Mouse (Mus musculus): ENCODE measurements around the gene Zfp36l1. TPM values are rescaled to one million over a fixed set of nuclear protein-coding genes. Genes with fewer than 3 reads are reported as not detected.

Zfp36l1 gene
- total RNA-seq, 2 experiments from 2014 or later = 35.2 to 39.4 TPM

DNA sequence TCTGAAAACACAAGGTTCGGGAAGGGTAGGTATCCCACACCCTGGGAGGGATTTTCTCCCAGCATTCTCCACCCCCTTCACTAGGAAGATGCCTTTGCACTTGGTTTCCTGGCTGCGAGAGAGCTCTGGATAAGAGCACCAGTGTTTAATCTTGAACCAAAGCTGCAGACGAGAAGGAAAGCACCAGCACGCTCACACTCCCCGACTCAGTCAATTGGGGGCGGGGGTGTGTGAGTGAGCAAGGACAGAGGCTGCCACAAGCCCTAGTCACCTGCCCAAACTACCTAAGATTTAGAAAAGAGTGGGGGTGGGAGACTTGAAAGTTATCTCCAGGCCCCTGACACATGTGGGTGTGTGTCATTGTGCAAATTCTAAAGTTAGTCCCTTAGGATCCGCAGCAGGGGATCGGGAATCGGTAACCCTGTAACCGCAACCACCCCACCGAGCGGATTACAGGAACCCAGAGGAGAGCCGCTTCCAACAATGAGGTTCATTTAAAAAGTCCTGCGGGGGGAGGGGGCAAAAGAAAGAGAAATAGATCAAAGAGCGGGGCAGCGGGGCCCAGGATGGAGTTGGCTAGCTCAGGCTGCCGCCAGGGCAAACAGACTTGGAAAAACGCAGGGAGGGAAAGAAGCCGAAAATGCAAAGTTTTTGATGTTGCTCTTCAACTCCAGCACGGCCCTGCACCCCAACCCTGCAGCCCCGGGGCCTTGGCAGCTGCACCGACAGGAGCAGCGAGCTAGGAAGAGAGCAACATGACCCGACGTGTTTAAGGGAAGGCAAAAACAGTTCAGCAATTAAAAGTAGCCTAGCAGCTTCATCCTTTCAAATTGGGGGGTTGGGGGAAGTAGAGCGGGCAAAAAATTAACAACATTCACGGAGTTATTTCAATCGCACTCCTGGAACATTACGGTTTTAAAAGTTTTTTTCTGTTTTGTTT is 1.4 kb downstream of the Zfp36l1 start:
- Histone ChIP-seq H3K4me3 (peak overlapping the region; percentile 56), H3K27ac (peak overlapping the region; percentile 91)
- no peak for TF ChIP-seq CTCF (conservative IDR thresholded peaks at IDR 0.05)
- DNase-seq (ENCODE audit: low spot score in 2 of 2) = no peak

DNA sequence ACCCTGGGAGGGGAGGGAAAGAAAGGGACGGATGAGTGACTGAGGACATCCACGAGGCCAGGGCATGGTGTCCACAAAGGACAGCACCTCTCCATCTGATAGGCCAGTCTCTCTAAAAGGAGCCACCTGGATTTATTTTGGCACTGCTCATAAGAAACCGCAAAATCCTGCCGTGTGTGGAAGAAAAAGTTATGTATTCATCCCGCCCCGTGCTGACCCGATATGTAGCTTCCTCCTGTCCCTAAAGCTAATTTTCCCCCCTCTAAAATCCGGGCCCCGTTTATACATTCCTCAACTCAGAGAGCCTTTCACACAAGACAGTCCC is 2.3 kb downstream of the Zfp36l1 start:
- TF ChIP-seq CTCF (conservative IDR thresholded peaks at IDR 0.05) = no peak
- peak overlapping the region; percentile 78 for H3K27ac ChIP-seq
- peak overlapping the region; percentile 56 for H3K4me3 ChIP-seq
- DNase-seq (ENCODE audit: low spot score in 2 of 2) = no peak

DNA sequence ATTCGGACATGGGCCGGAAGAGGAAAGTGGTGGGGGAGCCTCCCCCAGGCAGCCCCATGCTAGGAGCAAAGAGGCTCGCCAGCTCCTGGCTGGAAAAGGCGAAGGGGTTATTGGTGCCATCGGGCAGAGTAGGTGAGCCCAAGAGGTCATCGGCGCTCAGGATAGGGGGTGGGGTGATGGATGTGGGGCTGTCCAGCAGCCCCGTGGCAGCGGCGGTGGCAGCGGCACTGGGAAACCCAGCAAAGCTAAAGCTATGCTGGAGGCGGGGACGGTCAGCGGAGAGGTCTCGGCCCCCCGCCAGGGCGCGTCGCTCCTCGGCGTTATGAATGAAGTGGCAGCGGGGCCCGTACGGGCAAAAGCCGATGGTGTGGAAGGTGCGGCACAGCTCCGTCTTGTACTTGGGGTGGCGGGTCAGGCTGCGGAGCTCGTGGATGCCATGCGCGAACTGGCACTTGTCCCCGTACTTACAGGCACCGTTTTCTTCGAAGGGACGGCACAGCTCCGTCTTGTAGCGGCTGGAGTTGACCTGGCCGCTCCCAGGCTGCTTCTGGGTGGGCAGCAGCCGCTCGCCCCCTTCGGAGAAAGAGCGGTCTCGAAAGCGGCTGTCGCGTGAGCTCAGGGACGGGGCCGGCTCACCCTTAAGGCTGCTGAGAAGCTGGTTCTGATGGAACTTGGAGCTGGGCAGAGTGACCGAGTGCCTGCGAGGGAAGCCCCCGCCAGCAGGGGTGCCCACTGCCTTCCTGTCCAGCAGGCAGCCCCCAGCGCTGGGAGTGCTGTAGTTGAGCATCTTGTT is 2.9 kb downstream of the Zfp36l1 start:
- peak; percentile 23 for TF ChIP-seq CTCF (conservative IDR thresholded peaks at IDR 0.05)
- H3K4me3 ChIP-seq = peak overlapping the region; percentile 56
- no peak for DNase-seq (ENCODE audit: low spot score in 2 of 2)
- peak overlapping the region; percentile 78 for H3K27ac ChIP-seq

DNA sequence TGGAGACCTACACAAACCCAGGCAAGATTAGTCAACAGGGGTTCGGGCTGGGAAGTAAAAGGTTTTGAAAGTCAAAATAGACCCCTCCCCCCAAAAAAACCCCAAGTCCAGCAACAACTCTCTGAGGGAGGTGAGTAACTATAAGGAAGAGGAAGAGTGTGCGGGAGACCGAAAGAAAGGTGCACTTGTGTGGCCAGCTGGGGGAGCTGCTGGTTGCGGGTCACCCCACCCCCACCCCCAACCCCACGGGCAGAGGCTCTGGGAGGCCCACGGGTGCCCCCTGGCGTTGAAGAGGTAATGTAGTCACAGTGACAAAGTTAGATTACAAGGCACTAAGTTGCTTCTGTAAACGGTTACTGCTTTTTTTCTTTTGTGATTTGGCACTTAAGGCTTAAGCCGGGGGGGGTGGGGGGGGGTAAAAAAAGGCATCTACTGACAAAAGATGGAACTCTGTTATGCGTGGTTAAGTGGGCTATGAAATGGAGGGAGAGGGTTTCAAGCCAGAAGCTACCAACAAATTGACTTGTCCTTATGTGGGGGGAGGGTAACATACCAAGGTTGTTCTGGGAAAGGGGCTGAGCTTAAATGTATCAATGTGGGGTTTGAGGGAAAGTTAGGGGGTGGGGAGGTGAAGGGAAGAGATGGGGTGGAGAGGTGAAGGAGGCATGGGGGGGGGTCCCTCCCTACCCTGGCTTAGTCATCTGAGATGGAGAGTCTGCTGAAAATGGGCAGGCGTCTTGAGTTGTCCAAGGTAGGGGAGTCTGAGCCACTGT is 3.7 kb downstream of the Zfp36l1 start:
- TF ChIP-seq CTCF (conservative IDR thresholded peaks at IDR 0.05) = peak; percentile 75
- Histone ChIP-seq H3K27ac (peak overlapping the region; percentile 78; the same call in 1 of the 2 replicates), H3K4me3 (peak overlapping the region; percentile 56; the same call in 1 of the 2 replicates)
- peak in 1 of 2 experiments; percentile 77 for DNase-seq (ENCODE audit: low spot score in 2 of 2)

DNA sequence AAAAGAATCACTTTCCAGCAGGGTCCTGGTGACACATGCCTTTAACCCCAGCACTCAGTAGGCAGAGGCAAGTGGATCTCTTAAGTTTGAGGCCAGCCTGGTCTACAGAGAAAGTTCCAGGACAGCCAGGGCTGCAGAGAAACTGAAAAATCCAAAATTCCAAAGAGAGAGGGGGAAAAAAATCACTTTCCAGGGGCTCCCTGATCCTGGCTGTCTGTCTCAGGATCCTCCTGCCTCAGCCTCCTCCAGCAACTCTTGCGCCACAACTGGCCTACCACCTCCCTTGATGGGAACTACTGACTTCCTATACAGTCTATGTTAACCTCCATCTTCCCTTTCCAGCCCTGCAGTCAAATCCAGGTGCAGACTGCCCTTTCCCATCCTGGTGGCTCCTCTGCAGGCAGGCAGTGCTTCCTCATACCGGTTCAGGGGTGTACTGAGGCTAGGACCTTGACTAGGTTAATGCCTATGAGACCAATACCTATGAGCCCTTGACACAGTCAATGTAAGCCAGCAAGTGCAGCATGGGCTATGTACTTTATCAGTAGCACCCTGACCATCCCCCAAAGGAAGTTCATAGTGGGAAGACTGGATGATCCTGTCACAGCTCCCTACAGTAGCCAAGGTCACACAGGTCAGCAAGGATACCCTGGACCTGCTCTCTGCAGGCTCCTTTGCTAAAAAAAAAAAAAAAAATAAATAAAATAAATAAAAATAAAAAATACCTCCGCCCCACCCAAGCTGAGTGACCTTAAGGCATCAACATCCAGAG is 5.7 kb downstream of the Zfp36l1 start:
- Histone ChIP-seq H3K27ac (no peak overlapping the region), H3K4me3 (no peak overlapping the region)
- no peak for DNase-seq (ENCODE audit: low spot score in 2 of 2)
- TF ChIP-seq CTCF (conservative IDR thresholded peaks at IDR 0.05) = no peak

DNA sequence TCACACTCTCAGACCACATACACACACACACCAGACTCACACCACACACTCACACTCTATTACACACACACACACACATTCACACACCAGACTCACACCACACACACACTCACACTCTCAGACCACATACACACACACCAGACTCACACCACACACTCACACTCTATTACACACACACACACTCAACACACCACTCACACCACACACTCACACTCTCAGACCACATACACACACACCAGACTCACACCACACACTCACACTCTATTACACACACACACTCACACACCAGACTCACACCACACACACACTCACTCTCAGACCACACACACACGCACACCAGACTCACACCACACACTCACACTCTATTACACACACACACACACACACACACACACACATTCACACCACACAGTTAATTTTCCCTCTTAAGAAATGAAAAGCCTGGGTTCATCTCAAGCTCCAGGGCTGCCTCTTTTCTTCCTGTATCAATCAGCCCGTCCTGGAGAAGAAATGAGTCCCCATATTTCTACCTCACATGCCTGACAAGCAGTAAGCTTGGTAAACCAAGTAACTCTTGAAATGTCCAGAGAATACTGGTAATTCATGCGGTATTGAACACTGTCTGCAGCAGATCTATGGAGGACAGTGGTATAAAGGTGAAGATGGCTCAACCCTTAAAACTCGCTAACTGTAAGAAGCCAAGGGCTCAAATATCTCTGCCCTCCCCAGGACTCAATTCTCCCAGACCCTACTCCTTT is 6.5 kb downstream of the Zfp36l1 start:
- TF ChIP-seq CTCF (conservative IDR thresholded peaks at IDR 0.05) = no peak

DNA sequence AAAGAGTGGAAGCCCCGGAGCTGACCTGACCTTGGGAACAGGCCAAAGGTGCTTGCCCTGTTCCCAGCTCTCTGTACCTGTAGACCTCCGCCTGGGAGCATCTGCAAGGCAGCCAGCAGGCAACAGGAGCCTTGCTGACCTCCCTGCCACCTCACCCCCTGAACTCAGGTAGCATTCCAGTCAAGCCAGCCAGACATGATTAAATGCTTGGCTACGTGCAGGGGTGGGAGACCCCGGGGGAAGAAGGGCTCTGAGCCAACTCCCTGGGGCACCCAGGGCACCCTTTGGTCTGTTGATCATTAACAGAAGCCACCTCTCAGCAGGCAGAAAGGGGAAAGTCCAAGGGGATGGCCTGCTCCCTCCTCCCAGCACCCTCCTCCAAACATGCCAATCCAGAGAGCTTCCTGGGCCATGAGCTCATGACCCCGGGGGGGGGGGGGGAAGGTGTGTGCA is 9.3 kb downstream of the Zfp36l1 start:
- Histone ChIP-seq H3K27ac (no peak overlapping the region), H3K4me3 (no peak overlapping the region)
- DNase-seq (ENCODE audit: low spot score in 2 of 2) = no peak
- no peak for TF ChIP-seq CTCF (conservative IDR thresholded peaks at IDR 0.05)

More for the DNA sequence above, 6.5 kb downstream of the Zfp36l1 start:
- DNase-seq (ENCODE audit: low spot score in 2 of 2) = no peak
- Histone ChIP-seq H3K27ac (no peak overlapping the region), H3K4me3 (no peak overlapping the region)

DNA sequence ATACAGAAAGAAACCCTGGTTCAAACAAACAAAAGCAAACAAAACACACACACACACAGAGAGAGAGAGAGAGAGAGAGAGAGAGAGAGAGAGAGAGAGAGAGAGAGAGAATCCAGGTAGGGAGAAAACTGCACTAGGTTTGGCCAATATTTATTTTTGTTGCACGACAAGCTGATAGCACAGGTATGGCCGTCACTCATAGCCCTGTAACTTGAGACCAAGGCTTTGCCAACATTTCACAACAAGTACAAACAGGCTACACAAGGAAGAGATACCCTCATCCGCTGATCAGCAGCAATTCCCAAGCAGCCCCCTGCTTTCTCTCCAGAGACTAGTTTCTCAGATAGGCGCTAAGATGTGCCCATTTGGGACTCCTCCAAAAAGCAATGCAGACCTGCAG is 9.7 kb downstream of the Zfp36l1 start:
- Histone ChIP-seq H3K4me3 (no peak overlapping the region), H3K27ac (no peak overlapping the region)
- no peak for DNase-seq (ENCODE audit: low spot score in 2 of 2)
- TF ChIP-seq CTCF (conservative IDR thresholded peaks at IDR 0.05) = no peak

DNA sequence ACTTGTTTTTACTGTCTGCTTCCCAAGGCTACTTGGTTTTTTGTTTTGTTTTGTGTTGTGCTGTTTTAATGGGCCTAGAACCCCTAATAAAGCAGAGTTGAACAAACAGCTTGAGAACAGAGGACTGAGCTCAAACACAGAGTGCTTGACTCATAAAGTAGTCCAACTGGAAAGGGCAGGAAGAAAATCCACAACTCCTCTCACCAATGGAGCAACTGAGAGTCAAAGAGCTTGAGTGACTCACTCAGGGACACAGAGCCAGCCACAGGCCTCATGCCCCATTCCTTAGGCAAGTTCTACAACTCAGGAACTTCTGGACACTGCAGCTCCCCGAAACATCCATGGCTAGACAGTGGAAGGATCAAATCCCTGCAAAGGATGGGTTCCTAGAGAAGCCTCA is 14.0 kb downstream of the Zfp36l1 start:
- DNase-seq (ENCODE audit: low spot score in 2 of 2) = no peak
- no peak for TF ChIP-seq CTCF (conservative IDR thresholded peaks at IDR 0.05)
- no peak overlapping the region for H3K27ac ChIP-seq
- no peak overlapping the region for H3K4me3 ChIP-seq

DNA sequence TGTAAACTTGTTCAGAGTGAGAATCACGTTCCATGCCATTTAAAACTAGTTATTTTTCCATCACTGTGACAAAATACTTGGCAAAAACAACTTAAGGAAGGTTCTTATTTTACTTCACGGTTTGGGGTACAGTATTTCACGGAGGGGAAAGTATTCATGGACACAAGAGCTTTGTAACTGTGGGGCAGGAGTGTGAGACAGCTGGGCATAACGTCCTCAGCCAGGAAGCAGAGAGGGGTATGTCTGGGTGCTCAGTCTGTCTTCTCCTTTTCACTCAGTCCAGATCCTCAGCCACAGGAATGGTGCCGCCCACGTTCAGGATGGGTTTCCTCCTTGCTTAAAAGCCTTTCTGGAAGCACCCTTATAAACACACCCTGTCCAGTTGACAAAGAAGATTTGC is 16.1 kb downstream of the Zfp36l1 start:
- H3K27ac ChIP-seq = no peak overlapping the region

DNA sequence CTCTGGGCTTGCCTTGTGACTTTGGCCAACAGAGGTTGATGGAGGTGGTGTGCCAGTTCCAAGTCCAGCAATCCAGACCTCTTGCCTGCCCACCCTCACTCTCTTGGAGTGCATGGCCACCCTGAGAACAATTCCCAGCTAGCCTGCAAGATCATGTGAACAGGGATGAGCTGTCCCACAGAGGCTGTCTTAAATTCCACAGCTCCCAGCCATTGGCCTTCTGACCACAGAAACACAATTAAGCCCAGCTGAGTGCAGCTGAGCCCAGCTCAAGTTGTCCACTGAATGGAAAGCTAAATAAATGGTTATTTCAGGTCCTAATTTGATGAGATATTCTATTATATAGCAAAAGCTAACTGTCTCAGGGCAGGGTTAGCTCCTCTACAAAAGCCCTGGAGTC is 20.0 kb downstream of the Zfp36l1 start:
- H3K27ac ChIP-seq = no peak overlapping the region
- no peak overlapping the region for H3K4me3 ChIP-seq
- no peak for DNase-seq (ENCODE audit: low spot score in 2 of 2)
- no peak for TF ChIP-seq CTCF (conservative IDR thresholded peaks at IDR 0.05)

More for the DNA sequence above, 16.1 kb downstream of the Zfp36l1 start:
- no peak for TF ChIP-seq CTCF (conservative IDR thresholded peaks at IDR 0.05)
- H3K4me3 ChIP-seq = no peak overlapping the region
- no peak for DNase-seq (ENCODE audit: low spot score in 2 of 2)

All from layer of hippocampus, adult 2 months (tissue).